Mouse (Mus musculus) liver, embryonic 14.5 days (tissue): Measurements from ENCODE around the gene Gm37240. TPM values are rescaled to one million over a fixed set of nuclear protein-coding genes. Genes with fewer than 3 reads are reported as not detected.

Experiments
- ATAC-seq: fragments of 200-750 bp; cut with Nextera tagmentation; 2 replicates; pipeline ENCODE4 v1.8.0; 2017; ENCODE audit warnings: moderate number of reproducible peaks, mild to moderate bottlenecking, moderate library complexity; ENCODE audit not compliant: insufficient read depth
- DNase-seq, 3 experiments: peaks; one replicate each; pipeline ENCODE4 v3.0.0-alpha.2; 2012 to 2013; ENCODE audit warnings: low read depth in 3 of 3, low spot score in 3 of 3
- H3K27ac ChIP-seq: fragments of 300-500 bp; sonication (generic); 2 replicates; pipeline ENCODE4 v1.5.1; 2014; ENCODE audit warnings: moderate library complexity, mild to moderate bottlenecking, control low read depth, inconsistent platforms
- H3K27me3 ChIP-seq: fragments of 300-500 bp; sonication (generic); 2 replicates; pipeline ENCODE4 v1.6.1; 2014; ENCODE audit warnings: mild to moderate bottlenecking, low read length, moderate library complexity; ENCODE audit not compliant: control insufficient read depth, insufficient read depth
- H3K36me3 ChIP-seq: fragments of 300-500 bp; sonication (generic); replicated peaks from 2 replicates; pipeline ENCODE4 v1.6.1; 2014; ENCODE audit warnings: low read depth; ENCODE audit not compliant: control insufficient read depth, insufficient read depth
- H3K4me1 ChIP-seq, 2 experiments: fragments of 200-500 bp in 1 of 2; fragments of 300-500 bp in 1 of 2; sonication (generic) in 1 of 2; replicated peaks; 2 replicates each; pipeline ENCODE4 v1.6.1; 2012 to 2014; ENCODE audit warnings: antibody characterized with exemption in 1 of 2, inconsistent platforms in 1 of 2, low read length in 1 of 2; ENCODE audit not compliant: control insufficient read depth in 2 of 2, insufficient read depth in 2 of 2
- H3K4me2 ChIP-seq: fragments of 300-500 bp; sonication (generic); 2 replicates; pipeline ENCODE4 v1.6.1; 2014; ENCODE audit warnings: low read depth, mild to moderate bottlenecking, control low read depth, moderate library complexity
- H3K4me3 ChIP-seq, 2 experiments: fragments of 200-500 bp in 1 of 2; fragments of 300-500 bp in 1 of 2; sonication (generic) in 1 of 2; 2 replicates each; pipeline ENCODE4 v1.5.1; 2012 to 2014; ENCODE audit warnings: low read depth in 2 of 2, low read length in 2 of 2, mild to moderate bottlenecking in 2 of 2, control low read depth in 1 of 2, inconsistent platforms in 1 of 2, moderate library complexity in 1 of 2; ENCODE audit not compliant: insufficient read depth in 1 of 2
- H3K9ac ChIP-seq: fragments of 300-500 bp; sonication (generic); replicated peaks from 2 replicates; pipeline ENCODE4 v1.6.1; 2014; ENCODE audit warnings: mild to moderate bottlenecking, control low read depth, moderate library complexity
- H3K9me3 ChIP-seq: fragments of 300-500 bp; sonication (generic); 2 replicates; pipeline ENCODE4 v1.6.1; 2016; ENCODE audit warnings: low read length, mixed read lengths; ENCODE audit not compliant: control insufficient read depth
- CTCF ChIP-seq: IDR thresholded peaks from 2 replicates; pipeline ENCODE4 v1.5.1; 2016; ENCODE audit warnings: antibody characterized with exemption, low read depth, control low read depth
- EP300 ChIP-seq: IDR thresholded peaks from 2 replicates; pipeline ENCODE4 v1.6.1; 2016; ENCODE audit warnings: antibody characterized with exemption, low read depth
- WGBS: fragments of 180-500 bp; shearing (Covaris S2); extraction: QIAGEN DNeasy Blood & Tissue Kit; methylation state at CpG from one replicate; pipeline ENCODE4 v1.1.7; 2014; ENCODE audit not compliant: insufficient replicate concordance; 5-methylcytosine and 5-hydroxymethylcytosine counted together
- polyA plus RNA-seq, 2 experiments: library from polyadenylated mRNA; depleted of rRNA in 1 of 2; stranded (reverse) in 1 of 2; unstranded in 1 of 2; fragments of >200 nt; fragmentation: Nextera tagmentation in 1 of 2; extraction: Ambion mirVana in 1 of 2; gene quantifications; 2 replicates each; pipeline versions ENCODE4 v1.2.1 to v1.2.3; 2012 to 2014

Gene Gm37240
- polyA plus RNA-seq, 2 experiments: 0.03 to 0.30 TPM

- no peak for TF ChIP-seq EP300
- no peak for TF ChIP-seq CTCF
- peaks cover 4% of the 10 kb centered on the region for H3K9me3 ChIP-seq
- H3K4me3 ChIP-seq: no peak overlapping the region
- H3K9ac ChIP-seq: no peak overlapping the region
- no peaks in the 10 kb centered on the region for H3K27me3 ChIP-seq
- DNase-seq: no peak
- no peak overlapping the region for H3K27ac ChIP-seq
- H3K4me1 ChIP-seq: no peaks in the 10 kb centered on the region
- no peak for ATAC-seq
- no peak overlapping the region for H3K4me2 ChIP-seq
- H3K36me3 ChIP-seq: no peaks in the 10 kb centered on the region
Observed at GRCm38 (mm10) chr3:85397816-85398482, 489.4 kb downstream of the Gm37240 start.

GRCm38 (mm10) chr3:85393395-85393794 lies 493.9 kb downstream of the Gm37240 start:
- WGBS: 75% methylated on average over 3 of the region's 3 CpGs
- Histone ChIP-seq H3K27ac (no peak overlapping the region), H3K36me3 (no peaks in the 10 kb centered on the region), H3K4me3 (no peak overlapping the region), H3K27me3 (no peaks in the 10 kb centered on the region), H3K9ac (no peak overlapping the region), H3K4me2 (no peak overlapping the region), H3K4me1 (no peaks in the 10 kb centered on the region), H3K9me3 (peaks cover 4% of the 10 kb centered on the region)
- TF ChIP-seq CTCF (no peak), EP300 (no peak)
- ATAC-seq: no peak
- DNase-seq: no peak

DNA sequence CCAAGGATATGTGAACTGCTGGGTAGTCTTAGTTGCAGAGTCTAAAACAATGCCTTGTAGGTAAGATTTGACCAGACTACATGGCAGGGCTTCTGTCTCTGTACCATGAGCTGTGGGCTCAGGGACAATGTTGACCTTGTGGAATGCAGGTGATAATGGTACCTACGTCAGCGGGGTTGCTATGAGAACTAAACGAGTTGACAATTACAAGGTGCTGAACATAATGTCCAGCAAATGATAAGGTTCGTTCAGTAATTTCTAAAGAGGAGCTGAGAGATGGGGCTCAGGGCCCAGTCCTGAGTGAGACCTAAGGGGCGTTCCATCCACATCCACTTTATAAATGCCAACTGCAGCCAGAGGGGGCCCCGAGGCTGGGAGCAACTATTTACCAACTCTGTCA lies 495.6 kb downstream of the Gm37240 start:
- H3K36me3 ChIP-seq: no peaks in the 10 kb centered on the region
- H3K27ac ChIP-seq: no peak overlapping the region
- TF ChIP-seq CTCF: no peak
- TF ChIP-seq EP300: no peak
- ATAC-seq (no peak), DNase-seq (no peak)
- H3K9me3 ChIP-seq: peaks cover 4% of the 10 kb centered on the region
- H3K4me2 ChIP-seq: no peak overlapping the region
- H3K4me3 ChIP-seq: no peak overlapping the region
- no peaks in the 10 kb centered on the region for H3K4me1 ChIP-seq
- no peaks in the 10 kb centered on the region for H3K27me3 ChIP-seq
- 57% methylated on average over 6 of the region's 6 CpGs for WGBS
- no peak overlapping the region for H3K9ac ChIP-seq

GRCm38 (mm10) chr3:85391111-85391510 lies 496.2 kb downstream of the Gm37240 start:
- 53% methylated on average over 2 of the region's 2 CpGs for WGBS
- no peak for TF ChIP-seq EP300
- TF ChIP-seq CTCF: no peak
- Histone ChIP-seq H3K27me3 (no peaks in the 10 kb centered on the region), H3K36me3 (no peaks in the 10 kb centered on the region), H3K4me1 (no peaks in the 10 kb centered on the region), H3K9me3 (peaks cover 3% of the 10 kb centered on the region), H3K4me2 (no peak overlapping the region), H3K27ac (no peak overlapping the region), H3K4me3 (no peak overlapping the region), H3K9ac (no peak overlapping the region)
- ATAC-seq (no peak), DNase-seq (no peak)

GRCm38 (mm10) chr3:85385371-85385770 lies 501.9 kb downstream of the Gm37240 start:
- Histone ChIP-seq H3K9me3 (no peaks in the 10 kb centered on the region), H3K4me3 (no peak overlapping the region), H3K9ac (no peak overlapping the region), H3K27ac (no peak overlapping the region), H3K4me2 (no peak overlapping the region), H3K27me3 (no peaks in the 10 kb centered on the region), H3K36me3 (no peaks in the 10 kb centered on the region), H3K4me1 (no peaks in the 10 kb centered on the region)
- TF ChIP-seq CTCF (no peak), EP300 (no peak)
- ATAC-seq (no peak), DNase-seq (no peak)

DNA sequence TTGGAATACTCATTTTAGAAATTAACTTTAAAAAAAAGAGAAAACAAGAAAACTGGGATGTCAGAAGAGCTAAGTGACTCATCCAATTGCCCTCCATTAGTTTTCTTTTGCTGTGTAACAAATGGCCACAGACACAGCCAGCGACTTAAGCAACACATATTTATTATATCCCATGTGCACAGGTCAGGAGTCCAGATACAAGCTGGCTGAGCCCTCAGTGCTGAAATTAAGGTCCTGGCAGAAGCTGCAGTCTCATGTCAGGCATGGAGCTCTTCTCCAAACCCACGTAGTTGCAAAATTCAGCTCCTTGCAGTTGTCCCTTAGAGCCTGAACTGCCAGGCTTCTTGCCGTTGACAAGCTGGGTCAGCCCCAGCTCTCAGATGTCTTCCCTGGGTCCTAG lies 504.0 kb downstream of the Gm37240 start:
- no peak overlapping the region for H3K4me3 ChIP-seq
- ATAC-seq (no peak), DNase-seq (no peak)
- no peaks in the 10 kb centered on the region for H3K4me1 ChIP-seq
- no peaks in the 10 kb centered on the region for H3K27me3 ChIP-seq
- no peak overlapping the region for H3K9ac ChIP-seq
- WGBS: 62% methylated on average over 3 of the region's 3 CpGs
- H3K36me3 ChIP-seq: no peaks in the 10 kb centered on the region
- TF ChIP-seq EP300 (no peak), CTCF (no peak)
- no peaks in the 10 kb centered on the region for H3K9me3 ChIP-seq
- H3K27ac ChIP-seq: no peak overlapping the region
- no peak overlapping the region for H3K4me2 ChIP-seq
